Mouse (Mus musculus): ENCODE measurements around the gene Ndrg3.

Ndrg3 gene

DNA sequence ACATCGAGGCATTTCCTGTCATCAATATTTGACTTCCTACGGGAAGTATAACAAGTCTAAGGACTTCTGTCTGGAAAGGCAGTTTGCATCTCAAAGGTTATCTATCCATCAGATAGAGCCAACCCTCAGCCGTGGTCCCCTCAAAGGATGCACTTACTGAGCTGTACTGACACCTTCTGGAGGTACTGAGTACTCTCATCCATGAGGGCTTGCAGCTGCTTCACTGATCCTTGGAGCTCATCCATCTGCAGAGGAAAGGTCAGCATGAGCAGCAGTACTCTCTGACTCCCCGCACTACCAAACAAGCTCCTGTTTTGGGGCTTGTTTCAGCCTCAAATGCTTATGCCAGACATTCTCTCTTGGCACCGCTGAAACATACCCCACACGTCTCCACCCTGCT is 4.7 kb upstream of the Ndrg3 start:
- peak; percentile 69 to 82 for DNase-seq

DNA sequence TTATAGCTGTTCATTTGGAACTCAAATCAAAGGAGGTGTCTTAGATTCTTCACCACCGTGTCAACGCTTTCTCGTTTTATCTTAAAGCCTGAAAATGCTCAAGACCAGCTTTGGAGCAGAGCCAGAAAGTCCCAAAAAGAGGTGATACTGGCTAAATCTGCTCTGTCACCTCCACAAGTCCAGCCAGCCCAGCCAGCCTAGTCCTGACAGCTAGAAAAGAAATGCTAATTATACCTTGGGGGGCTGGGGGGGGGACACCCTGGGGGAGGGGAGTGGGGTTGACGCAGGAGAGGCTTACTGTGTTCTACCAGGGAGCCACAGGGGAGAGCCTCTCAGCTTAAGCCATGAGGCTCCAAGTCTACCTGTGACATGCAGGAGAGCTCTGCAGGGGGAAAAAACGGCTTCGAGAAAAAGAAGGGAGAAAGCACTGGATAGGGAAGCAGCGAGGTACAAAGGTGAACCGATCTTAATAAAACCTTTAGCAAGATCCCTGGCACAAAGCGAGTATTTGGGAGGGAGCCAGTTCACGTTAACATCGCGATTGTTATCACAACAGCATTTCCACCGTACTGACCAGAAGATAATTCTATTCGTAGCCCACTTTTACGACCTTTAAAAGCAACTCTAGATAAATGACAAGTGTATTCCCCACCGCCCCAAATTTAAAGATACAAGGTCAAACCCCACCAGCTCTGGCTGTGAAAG is 977 bp downstream of the Ndrg3 start:
- DNase-seq = peak in 1 of 2 experiments; percentile 52

DNA sequence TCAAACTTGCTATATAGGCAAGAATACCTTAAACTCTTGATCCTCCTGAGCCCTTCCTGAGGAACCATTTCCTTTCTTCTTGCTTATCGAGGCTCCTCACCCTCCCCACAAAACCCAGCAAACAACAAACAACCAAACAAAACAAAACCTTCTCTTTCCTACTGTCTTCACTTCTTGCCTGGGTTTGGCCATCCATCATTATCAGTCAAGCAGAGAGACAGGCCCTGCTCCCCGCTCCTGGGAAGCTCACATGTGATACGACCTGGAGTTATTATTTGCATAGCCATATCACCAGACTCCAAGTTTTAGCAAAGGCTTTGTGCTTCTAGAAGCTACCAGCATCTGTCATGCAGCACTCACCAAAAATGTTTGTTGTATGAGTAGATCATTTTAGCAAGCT is 4.5 kb downstream of the Ndrg3 start:
- no peak for DNase-seq

DNA sequence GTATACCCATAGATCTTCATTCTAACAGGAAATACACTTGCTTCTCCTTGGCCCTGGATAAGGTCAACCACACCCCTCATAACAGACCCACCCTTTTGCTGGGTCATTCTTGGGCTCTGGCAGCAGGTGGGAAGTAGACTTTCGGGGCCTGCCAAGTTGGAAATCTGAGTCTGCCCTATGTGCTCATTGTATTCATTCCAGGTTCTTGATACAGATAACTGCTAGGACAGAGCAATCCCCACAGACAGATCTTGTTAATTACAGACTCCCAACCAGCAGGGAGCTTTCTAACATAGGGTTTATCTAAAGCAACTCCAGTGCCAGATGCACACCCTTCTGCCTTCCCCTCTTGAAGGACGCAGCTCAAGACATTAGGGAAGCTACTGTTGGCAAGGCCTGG is 9.0 kb downstream of the Ndrg3 start:
- DNase-seq = peak; percentile 47 to 49

DNA sequence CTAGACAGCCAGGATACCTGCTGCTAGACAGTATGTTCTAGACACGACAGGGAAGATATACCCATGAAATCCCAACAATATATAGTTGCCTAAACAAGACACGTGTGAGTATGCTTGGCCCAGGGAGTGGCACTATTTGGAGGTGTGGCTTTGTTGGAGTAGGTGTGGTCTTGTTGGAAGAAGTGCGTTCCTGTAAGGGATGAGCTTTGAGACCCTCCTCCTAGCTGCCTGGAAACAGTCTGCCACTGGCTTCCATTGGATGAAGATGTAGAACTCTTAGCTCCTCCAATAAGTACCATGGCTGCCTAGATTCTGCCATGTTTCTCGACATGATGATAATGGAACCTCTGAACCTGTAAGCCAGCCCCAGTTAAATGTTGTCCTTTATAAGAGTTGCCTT is 10.6 kb downstream of the Ndrg3 start:
- DNase-seq = no peak

DNA sequence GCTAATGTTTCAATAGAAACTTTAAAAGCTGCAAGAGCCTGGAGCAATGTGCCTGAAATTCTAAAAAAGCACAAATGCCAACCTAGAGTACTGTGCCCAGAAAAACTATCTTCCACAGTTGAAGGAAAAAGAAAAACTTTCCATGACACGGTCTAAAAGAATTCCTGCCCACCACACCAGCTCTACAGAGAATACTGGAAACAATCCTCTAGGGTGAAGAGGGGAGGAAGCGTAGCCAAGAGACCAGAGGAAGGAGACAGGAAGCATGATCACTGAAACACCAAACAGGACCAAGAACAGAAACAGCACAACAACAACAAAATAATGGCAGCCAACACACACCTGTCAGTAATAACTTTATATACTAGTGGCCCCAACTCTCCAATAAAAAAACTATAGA is 11.8 kb downstream of the Ndrg3 start:
- no peak for DNase-seq

DNA sequence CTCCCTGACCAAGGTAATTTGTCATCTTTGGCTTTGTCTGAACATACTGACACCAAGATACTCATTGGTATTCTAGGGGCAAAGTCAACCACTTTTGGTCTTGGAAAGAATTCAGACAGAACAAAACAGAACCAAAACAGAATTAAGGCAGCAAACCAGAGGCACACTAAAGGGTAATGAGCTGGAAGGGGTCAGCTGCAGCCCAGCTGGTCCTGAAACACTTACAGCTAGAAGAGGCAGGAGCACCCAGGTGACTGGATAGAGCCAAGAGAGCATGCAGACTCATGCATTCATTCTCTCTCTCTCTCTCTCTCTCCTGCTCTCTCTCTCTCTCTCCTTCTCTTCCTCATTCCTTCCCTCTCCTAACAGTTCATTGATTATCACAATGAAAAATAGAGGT is 15.1 kb downstream of the Ndrg3 start:
- DNase-seq = no peak

DNA sequence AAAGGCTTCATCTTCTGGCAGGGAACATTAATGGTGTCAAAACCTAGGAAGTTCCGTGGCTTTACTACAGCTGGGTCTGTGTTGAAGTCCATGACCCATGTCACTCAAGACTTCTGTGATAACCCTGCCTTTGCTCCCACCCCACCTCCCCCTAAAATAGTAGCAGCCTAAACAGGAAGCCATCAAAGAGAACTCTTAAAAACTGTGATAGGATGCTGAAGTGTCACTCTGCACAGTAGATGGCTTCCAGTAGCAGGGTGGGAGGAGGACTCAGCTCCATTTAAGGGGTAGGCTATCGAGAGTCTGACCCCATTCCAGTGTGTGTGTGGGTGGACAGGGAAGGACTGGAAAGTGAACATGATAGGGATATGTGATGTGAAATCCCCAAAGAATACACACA is 16.9 kb downstream of the Ndrg3 start:
- DNase-seq = no peak

DNA sequence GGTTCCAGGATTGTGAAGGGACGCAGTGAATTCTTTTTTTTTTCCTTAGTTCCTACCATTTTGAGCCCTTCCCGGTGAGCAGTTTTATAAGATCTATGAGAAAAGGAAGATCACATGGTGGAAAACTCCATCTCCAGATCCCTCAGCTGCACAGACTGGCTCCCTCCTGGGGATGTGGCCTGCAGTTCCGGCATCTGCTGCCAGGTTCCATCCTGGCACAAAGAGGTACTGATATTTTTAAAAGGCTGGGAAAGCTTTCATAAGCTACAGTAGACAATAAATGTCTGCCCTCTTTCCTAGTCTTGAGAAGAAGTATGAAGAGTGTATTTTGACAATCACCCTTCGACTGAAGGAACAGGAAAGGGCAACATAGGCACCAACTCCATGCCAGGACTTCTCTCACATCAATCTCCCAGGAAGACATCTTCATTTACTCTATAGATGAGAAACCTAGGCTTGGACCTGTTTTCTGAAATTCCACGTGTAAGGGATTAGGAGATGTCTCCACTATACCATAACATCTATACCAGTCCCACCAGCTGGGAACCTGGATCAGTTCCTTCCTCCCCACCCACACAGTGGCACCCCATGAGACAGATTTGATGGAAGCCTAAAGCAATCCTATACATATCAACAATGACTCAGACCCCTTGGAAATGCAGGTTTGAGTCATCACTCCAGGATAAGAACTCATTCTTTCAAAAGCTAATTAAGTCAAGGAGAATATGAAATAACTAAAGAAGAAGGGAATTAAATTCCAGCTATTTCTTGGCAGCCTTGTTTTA is 18.3 kb downstream of the Ndrg3 start:
- DNase-seq = peak; percentile 77 to 85

DNA sequence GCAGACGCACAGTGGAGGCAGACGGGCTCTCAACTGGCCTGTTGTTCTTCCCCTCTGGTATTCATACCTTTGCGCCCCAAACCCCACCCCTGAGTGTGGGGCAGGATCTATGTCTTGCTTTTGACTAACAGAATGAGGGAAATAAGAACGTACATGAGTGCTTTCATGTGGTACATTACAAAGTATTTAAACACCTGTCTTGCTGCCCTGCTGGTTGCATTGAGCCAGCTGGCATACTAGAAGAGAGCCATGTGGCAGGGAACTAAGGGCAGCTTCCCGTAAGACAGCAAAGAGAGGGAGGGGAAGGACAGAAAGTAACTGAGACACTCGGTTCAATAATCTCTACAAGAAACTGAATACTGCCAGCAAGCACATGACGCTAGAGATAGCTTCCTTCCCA is 21.6 kb downstream of the Ndrg3 start:
- DNase-seq = peak; percentile 38 to 44

DNA sequence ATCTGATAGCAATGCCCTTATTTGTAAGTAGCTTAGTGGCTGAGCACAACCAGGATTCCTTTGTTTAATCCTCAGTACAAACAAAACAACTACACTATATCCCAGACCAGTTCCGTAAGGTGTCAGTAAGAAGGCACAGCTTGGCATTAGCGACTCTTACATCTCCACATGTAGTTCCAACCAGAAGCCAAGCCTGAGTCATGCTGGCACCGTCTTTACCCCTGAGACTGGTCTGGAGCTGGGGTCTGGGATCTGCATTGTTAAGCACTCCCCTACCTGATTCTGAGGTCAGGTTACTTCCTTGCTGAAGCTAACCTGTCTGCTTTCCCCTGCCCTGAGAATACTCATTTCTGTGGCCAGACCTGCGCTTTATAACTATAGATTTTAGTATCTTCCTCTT is 23.4 kb downstream of the Ndrg3 start:
- no peak for DNase-seq

DNA sequence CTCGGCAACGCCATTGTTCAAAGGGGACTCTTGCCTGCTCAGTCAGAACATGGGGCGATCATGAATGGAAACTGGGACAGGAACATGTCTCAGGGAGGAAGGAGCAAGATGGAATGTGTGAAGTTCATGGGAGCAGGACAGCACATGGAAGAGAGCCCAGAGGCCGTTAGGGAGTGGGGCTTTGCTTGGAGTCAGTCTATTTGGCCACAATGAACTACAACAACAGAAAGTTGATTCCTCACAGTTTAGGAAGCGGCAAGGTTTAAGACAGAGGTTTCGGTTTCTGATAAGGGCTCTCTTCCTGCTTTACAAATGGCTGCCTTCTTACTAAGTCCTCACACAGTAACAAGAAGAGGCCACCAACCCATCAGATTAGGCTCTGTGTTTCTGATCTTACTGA is 24.5 kb downstream of the Ndrg3 start:
- DNase-seq = no peak

DNA sequence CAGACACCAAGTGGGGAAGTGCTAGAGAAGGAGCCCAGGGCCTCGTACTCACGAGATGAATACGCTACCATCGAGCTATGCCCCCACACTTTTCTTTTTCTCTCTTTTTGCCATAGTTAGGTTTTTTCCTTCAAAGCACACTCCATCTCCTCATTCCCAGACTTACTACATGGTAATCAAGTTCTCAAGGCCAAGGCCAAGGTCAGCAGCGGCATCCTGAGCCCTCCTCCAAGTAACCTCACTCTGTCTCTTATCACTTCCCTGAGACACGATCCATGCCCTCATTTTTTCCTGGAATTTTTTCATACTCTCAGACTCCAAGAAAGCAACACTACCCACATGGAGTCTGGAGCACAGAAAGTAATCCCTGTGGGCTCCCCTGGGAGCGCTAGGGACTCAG is 28.0 kb downstream of the Ndrg3 start:
- DNase-seq = no peak

DNA sequence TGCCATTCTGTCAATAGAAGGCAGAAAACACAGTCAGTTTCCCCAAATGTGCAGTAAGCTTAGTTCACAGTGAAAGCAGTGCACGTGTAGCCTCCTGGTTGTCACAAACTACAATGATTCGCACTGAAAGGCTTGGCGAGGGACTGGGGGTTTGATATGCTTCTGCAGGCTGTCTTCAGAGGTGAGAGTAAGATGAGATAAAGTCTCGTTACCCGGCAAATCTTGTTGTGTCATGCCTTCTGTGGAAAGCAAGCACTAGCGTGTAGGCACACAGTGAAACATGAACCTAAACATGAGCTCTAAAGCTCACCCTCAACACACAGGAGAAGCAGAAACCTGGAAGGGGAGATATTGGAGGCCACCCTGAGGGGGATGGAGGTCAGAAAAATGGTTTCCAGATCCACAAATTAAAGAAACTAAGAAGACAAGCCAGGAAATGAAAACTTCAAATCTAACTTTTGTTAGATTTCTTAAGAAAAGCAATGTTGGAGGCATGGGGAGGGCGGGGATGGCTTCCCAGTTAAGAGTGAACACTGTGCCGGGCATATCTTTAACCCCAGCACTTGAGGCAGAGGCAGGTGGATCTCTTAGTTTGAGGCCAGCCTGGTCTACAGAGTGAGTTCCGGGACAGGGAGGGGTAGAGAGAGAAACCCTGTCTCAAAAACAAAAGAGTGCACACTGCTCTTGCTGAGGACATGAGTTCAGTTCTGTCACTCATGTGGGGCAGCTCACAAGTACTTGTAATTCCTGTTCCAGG is 33.2 kb downstream of the Ndrg3 start:
- DNase-seq = no peak

DNA sequence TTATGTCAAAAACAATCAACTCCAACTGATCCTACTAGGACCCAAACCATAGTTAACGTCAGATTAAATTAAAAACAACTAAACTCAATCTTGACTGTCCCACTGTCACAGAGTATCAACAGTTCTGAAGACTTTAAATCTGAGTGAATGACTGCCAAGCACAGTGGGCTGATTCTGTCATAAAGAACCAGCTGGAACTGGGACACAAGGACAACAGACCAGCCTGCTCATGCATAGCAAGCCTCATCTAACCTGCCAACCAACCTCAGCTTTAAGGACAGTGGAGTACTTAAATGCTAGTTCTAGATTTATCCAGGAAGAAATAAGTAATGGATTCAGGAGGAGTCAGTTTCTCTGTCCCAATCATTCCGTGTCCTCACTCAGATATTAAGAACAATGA is 34.8 kb downstream of the Ndrg3 start:
- DNase-seq = no peak

DNA sequence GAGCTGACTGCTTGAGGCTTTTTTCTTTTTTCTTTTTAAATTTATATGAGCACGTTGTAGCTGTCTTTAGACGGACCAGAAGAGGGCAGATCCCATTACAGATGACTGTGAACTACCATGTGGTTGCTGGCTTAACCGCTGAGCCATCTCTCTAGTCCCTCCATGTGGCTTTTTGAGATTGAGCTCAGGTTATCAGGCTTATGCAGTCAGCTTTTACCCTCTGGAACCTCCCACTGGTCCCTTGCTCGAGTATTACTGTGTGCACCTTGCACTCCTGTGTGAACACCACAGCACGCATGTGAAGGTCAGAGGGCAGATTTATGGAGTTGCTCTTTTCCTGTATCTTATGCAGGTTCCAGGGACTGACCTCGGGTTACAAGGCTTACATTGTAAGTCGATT is 35.5 kb downstream of the Ndrg3 start:
- no peak for DNase-seq

DNA sequence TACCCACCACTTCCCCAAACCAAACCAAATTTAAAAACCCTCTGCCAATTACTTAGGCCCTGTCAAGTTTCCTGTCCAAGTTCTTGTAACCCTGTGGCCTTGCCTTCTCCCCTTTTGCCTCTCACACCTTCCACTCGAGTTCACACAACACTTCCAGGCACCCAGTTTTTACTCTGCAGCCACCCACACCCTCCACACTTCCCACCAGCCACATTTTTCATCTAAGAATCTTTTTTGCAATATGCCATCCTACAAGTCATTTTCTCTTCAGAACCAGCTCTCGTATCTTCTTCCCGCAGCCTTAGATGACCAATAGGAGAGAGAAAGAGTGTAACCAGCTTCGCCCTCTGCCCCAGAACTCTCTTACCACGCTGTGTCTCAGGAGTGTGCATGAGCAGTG is 37.4 kb downstream of the Ndrg3 start:
- DNase-seq = no peak

DNA sequence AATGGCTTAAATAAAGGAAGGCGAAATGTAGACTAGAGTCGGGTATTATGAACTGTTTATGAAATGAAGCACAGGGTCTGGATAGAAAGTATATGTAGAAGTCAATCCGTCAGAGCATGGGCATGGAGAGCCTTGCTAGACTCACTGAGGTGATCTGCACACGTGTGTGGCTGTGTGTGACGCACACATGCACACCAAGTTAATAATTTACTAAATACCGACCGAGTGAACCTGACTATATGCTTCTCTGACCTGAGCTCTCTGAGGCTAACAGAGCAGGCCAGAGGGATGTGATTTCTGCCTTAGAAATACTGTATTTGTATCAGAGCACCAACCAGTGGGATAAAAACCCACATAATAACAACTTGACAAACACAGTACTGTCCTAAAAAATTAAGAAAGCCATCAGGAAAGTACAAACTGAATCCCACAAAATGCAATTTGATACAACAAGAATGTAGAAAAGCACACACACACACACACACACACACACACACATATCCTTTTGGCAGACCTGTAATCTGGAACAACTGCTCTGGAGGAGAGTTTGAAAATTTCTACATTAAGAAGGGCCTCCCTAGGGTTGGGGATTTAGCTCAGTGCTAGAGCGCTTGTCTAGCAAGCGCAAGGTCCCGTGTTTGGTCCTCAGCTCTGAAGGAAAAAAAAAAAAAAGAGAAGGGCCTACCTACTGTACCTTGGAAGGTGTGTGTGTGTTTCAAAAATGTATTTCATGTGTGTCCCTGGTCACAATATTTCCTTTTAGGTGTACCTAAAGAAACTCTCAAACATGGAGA is 40.4 kb downstream of the Ndrg3 start:
- no peak for DNase-seq

DNA sequence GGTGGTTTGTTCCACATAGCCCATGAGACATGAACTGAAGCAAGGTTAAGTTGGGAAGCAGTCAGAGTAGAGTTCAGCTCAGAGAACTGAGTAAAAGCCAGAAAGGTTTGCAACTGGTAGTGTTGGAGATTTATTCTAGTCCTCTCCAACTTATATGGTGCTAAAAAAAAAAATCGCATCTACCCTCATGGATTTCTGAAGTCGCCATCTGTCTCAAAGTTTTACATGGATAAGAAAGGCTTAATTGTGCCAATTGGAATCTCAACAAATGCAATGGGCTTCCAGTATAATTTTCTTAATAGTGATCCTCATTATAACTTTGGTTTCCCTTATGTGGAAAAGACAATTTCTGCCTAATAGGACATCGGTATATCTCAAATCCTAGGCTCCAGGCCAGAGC is 41.0 kb downstream of the Ndrg3 start:
- no peak for DNase-seq

DNA sequence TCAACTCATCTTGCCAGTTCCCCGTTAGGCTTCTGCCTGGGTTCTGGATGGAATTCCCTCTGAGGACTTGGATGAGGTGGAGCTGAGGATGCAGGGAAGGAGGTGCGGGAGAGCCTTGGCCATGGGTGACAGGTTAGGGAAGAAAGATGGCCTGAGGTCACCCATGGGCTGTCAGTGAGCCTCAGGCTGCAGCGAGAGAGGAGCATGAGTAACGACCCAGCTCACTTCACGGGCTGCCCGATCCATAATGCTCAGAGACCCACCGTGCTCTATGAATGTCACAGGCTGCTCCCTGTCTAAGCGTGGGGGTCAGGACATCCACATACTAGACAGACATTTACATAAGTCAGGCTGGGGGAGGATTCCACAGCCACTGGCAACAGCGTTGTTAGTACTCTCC is 50.3 kb downstream of the Ndrg3 start:
- DNase-seq = peak in 1 of 2 experiments; percentile 43

DNA sequence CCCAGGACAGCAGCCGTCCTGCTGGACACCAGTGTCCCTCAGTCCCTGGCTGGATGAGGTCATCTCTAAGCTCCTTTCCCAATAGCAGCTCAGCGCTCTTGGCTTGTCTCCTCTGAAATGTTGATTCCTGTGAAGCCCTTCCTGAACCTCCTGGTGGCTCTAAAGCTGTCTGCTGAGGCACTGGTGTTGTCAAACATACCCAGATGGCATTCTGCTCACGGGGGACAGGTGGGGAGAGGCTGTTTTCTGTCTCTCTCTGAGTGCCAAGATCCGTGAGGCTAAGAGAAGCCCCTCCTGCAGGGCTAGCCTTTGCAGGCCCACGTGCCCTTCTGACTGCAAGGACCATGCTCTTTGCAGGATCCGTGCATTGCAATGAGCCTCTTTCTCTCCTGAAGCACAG is 51.9 kb downstream of the Ndrg3 start:
- DNase-seq = peak; percentile 78 to 87

DNA sequence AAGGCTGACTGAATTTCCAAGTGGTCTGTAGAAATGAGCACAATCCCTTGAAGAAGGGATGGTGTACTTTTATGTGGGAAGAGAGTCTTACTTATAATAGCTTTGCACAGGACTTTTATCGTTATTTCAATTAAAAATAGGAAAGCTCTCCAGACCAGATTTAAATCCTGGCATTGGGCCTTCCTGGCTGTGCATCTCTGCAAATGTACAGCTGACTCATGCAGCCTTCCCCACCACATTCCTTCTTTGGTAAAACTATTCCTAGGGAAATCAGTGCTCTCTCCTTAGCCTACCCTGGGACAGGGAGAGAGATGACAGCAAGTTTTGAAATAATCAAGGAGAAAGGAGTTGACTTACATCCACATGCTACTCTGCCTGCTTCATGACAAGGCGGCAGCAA is 54.1 kb downstream of the Ndrg3 start:
- DNase-seq = peak; percentile 46 to 54

DNA sequence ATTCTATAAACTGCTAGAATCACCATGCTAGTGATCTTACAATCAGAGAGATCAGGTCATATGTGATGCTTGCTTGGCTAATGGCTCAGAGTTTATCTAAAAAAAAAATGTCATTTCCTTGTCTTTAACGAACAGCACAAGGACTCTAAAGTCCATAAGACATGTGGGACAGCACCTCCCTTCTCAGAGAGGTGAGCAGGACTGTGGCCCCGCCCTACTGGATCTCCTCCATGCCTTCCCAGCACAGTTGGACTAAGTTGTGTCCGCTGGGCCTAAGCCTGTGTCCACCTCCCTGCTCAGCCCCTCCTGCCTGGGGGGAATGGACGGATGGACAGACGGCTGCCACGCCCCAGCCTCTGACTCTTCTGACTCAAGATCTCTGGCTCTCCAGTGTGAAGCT is 56.9 kb downstream of the Ndrg3 start:
- DNase-seq = no peak

Measured in cerebellum, adult 18-20 months (tissue).